Mouse (Mus musculus): ENCODE results near the gene Eif4g3.

The Eif4g3 gene

DNA sequence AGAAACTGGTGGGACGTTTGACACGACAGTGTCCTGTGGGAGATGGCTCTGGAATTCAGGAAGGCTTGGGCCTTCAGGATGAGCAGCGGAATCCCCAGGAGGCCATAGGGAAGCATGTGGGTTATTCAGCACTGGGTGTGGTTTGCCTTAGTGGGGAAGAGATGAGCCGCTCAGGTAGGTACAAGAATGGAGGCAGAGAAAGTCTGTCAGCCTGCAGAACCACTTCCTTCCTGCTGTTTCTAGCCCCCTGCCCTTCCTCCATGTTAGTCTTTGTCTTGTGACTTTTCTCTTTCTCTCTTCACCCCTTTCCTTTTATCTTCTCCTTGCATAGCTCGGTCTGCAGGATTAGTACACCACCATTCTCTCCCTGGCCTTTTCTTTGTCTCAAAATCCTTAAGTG is 229.6 kb downstream of the Eif4g3 start:
- DNase-seq: no peak

DNA sequence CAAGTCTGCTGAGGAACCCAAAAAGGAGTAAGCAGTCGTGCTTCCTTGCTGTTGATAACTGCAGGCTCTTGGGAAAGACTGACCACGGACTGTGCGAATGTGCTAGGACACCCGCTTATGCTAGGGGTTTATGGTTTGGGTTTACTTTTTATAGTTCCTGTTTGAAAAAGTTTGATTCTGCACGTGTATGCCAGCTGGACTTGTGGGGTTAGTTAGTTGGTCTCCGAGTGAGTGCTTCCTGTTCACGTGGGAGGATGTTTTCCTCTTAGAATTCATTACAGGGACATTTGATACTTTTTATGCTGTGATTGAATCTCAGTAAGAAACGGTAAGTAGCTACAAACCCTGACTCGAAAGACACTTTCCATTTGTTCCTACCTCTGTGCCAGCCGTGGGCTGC is 230.8 kb downstream of the Eif4g3 start:
- no peak for DNase-seq

- DNase-seq: no peak
These were observed 254.2 kb downstream of the Eif4g3 start for GRCm38 (mm10) chr4:138246756-138247665.

- peak; percentile 68 to 83 for DNase-seq
These were observed 257.5 kb downstream of the Eif4g3 start, which contains the start of the genes Sh2d5 and Kif17 for GRCm38 (mm10) chr4:138250088-138250960. Gene Sh2d5 (plus strand): TSS chr4:138250403. Gene Kif17 (plus strand): TSS chr4:138250435.

DNA sequence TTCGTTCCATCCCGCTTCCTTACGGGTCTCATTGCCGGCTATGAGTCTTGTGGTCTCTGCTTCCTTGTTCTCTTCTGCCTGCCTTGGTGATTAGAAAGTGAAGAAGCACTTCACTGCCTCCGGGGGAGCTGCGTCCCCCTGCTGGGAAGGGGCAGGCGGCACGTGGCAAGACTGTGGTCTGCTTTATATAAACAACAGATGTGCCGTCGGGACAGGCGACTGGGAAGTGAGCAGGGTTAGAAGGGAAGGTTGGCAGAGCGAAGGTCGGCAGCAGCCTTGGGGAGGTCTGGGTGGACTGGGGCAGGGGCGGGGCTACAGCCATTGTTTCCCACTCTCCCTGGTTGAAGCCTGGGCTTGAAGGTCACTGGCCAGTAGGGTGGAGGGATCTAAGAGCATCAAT is 259.0 kb downstream of the Eif4g3 start:
- peak; percentile 25 to 26 for DNase-seq

DNA sequence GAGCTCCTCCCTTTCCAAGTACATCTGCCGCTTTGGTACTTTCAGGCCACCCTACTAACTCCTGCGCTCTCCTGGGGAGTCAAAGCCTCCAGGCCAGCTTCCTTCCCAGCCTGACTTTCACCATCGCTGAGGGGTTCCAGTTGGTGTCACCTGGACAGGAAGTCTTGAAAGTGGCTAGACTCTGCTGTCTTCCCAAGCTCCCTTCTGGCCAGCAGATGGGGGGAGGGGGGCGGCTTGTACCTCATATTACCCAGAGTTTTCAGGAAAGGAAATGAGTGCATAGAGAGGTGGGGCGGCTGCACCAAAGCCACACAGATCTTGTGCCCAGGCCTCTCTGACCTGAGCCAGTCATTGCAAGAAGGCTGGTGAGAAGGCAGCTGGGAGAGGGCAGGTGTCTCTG is 259.4 kb downstream of the Eif4g3 start:
- no peak for DNase-seq

GRCm38 (mm10) chr4:138257116-138257687 is 264.4 kb downstream of the Eif4g3 start:
- DNase-seq: no peak
